Mouse (Mus musculus): ENCODE data around the gene Cysrt1. TPM values are rescaled to one million over a fixed set of nuclear protein-coding genes. Genes with fewer than 3 reads are reported as not detected.

The Cysrt1 gene
- polyA plus RNA-seq, 1 experiment from 2014 or later, result 326 TPM

- no peak for TF ChIP-seq CTCF (IDR thresholded peaks at IDR 0.05; ENCODE audit: low read depth)
- no peak for TF ChIP-seq EP300 (optimal IDR thresholded peaks at IDR 0.05)
- Histone ChIP-seq H3K9ac (ENCODE audit: low read length) (0 out of 2 replicates have a peak overlapping the region, but pooled peaks have one; percentile 27), H3K36me3 (ENCODE audit: control insufficient read depth, insufficient read depth, low read length) (no peaks in the 10 kb centered on the region), H3K27me3 (ENCODE audit: control insufficient read depth, insufficient read depth, low read length) (no peaks in the 10 kb centered on the region), H3K4me2 (replicated peaks; ENCODE audit: low read depth) (0 out of 2 replicates have a peak overlapping the region, but pooled peaks have one; percentile 17), H3K9me3 (ENCODE audit: control insufficient read depth, low read length) (no peaks in the 10 kb centered on the region), H3K27ac (replicated peaks) (peak overlapping the region; percentile 91), H3K4me3 (ENCODE audit: low read depth, low read length) (no peak overlapping the region), H3K4me1 (replicated peaks; ENCODE audit: control insufficient read depth, insufficient read depth) (peaks cover 5% of the 10 kb centered on the region; the same call in 1 of the 2 replicates)
- WGBS, result 46% methylated on average over 4 of the region's 4 CpGs
- ATAC-seq (ENCODE audit: low FRiP score, low TSS enrichment) (peak; percentile 45), DNase-seq (ENCODE audit: low spot score) (peak; percentile 84)
These were observed 4.7 kb downstream of the Cysrt1 start for GRCm38 (mm10) chr2:25237522-25237921.

- WGBS, result 33% methylated on average over 8 of the region's 8 CpGs
- Histone ChIP-seq H3K4me2 (replicated peaks; ENCODE audit: low read depth) (0 out of 2 replicates have a peak within 1 kb of the TSS, but pooled peaks have one; percentile 17), H3K9me3 (ENCODE audit: control insufficient read depth, low read length) (no peaks in the 10 kb centered on the region), H3K36me3 (ENCODE audit: control insufficient read depth, insufficient read depth, low read length) (no peaks in the 10 kb centered on the region), H3K4me1 (replicated peaks; ENCODE audit: control insufficient read depth, insufficient read depth) (peaks cover 4% of the 10 kb centered on the region; the same call in 1 of the 2 replicates), H3K4me3 (ENCODE audit: low read depth, low read length) (no peak within 1 kb of the TSS), H3K9ac (ENCODE audit: low read length) (0 out of 2 replicates have a peak within 1 kb of the TSS, but pooled peaks have one; percentile 27), H3K27ac (replicated peaks) (peak within 1 kb of the TSS; percentile 91), H3K27me3 (ENCODE audit: control insufficient read depth, insufficient read depth, low read length) (no peaks in the 10 kb centered on the region)
- ATAC-seq (ENCODE audit: low FRiP score, low TSS enrichment) (no peak), DNase-seq (ENCODE audit: low spot score) (no peak)
- no peak for TF ChIP-seq EP300 (optimal IDR thresholded peaks at IDR 0.05)
- no peak for TF ChIP-seq CTCF (IDR thresholded peaks at IDR 0.05; ENCODE audit: low read depth)
These were observed 5.6 kb downstream of the Cysrt1 start, which contains the start of gene Rnf224 for GRCm38 (mm10) chr2:25236614-25237013. Gene Rnf224 (minus strand): TSS chr2:25236787.

- ATAC-seq (ENCODE audit: low FRiP score, low TSS enrichment), result no peak
- Histone ChIP-seq H3K4me2 (replicated peaks; ENCODE audit: low read depth) (no peak overlapping the region), H3K27me3 (ENCODE audit: control insufficient read depth, insufficient read depth, low read length) (no peaks in the 10 kb centered on the region), H3K9ac (ENCODE audit: low read length) (0 out of 2 replicates have a peak overlapping the region, but pooled peaks have one; percentile 4), H3K36me3 (ENCODE audit: control insufficient read depth, insufficient read depth, low read length) (no peaks in the 10 kb centered on the region), H3K4me1 (replicated peaks; ENCODE audit: control insufficient read depth, insufficient read depth) (no peaks in the 10 kb centered on the region), H3K9me3 (ENCODE audit: control insufficient read depth, low read length) (no peaks in the 10 kb centered on the region), H3K27ac (replicated peaks) (no peak overlapping the region), H3K4me3 (ENCODE audit: low read depth, low read length) (no peak overlapping the region)
- no peak for DNase-seq (ENCODE audit: low spot score)
- TF ChIP-seq CTCF (IDR thresholded peaks at IDR 0.05; ENCODE audit: low read depth) (no peak), EP300 (optimal IDR thresholded peaks at IDR 0.05) (no peak)
- WGBS, result 52% methylated on average over 5 of the region's 5 CpGs
These were observed 7.6 kb downstream of the Cysrt1 start for GRCm38 (mm10) chr2:25234551-25235220.

- Histone ChIP-seq H3K27ac (replicated peaks) (no peak within 1 kb of the TSS), H3K9ac (ENCODE audit: low read length) (0 out of 2 replicates have a peak within 1 kb of the TSS, but pooled peaks have one; percentile 4)
- TF ChIP-seq EP300 (optimal IDR thresholded peaks at IDR 0.05) (no peak), CTCF (IDR thresholded peaks at IDR 0.05; ENCODE audit: low read depth) (no peak)
These were observed 8.2 kb downstream of the Cysrt1 start, which contains the start of gene Slc34a3 for GRCm38 (mm10) chr2:25234050-25234449. Gene Slc34a3 (minus strand): TSS chr2:25234364.

GRCm38 (mm10) chr2:25233421-25233820 is 8.8 kb downstream of the Cysrt1 start:
- ATAC-seq (ENCODE audit: low FRiP score, low TSS enrichment), result no peak
- no peaks in the 10 kb centered on the region for H3K36me3 ChIP-seq (ENCODE audit: control insufficient read depth, insufficient read depth, low read length)
- 75% methylated on average over 4 of the region's 4 CpGs for WGBS
- H3K9me3 ChIP-seq (ENCODE audit: control insufficient read depth, low read length), result no peaks in the 10 kb centered on the region
- H3K4me2 ChIP-seq (replicated peaks; ENCODE audit: low read depth), result no peak overlapping the region
- H3K27me3 ChIP-seq (ENCODE audit: control insufficient read depth, insufficient read depth, low read length), result no peaks in the 10 kb centered on the region
- TF ChIP-seq CTCF (IDR thresholded peaks at IDR 0.05; ENCODE audit: low read depth) (no peak), EP300 (optimal IDR thresholded peaks at IDR 0.05) (no peak)
- no peak overlapping the region for H3K9ac ChIP-seq (ENCODE audit: low read length)
- no peak overlapping the region for H3K27ac ChIP-seq (replicated peaks)
- DNase-seq (ENCODE audit: low spot score), result no peak
- H3K4me3 ChIP-seq (ENCODE audit: low read depth, low read length), result no peak overlapping the region
- no peaks in the 10 kb centered on the region for H3K4me1 ChIP-seq (replicated peaks; ENCODE audit: control insufficient read depth, insufficient read depth)

More at GRCm38 (mm10) chr2:25234050-25234449, 8.2 kb downstream of the Cysrt1 start, which contains the start of gene Slc34a3:
- DNase-seq (ENCODE audit: low spot score) (no peak), ATAC-seq (ENCODE audit: low FRiP score, low TSS enrichment) (no peak)
- WGBS, result 67% methylated on average over 3 of the region's 3 CpGs
- Histone ChIP-seq H3K36me3 (ENCODE audit: control insufficient read depth, insufficient read depth, low read length) (no peaks in the 10 kb centered on the region), H3K27me3 (ENCODE audit: control insufficient read depth, insufficient read depth, low read length) (no peaks in the 10 kb centered on the region), H3K4me2 (replicated peaks; ENCODE audit: low read depth) (no peak within 1 kb of the TSS), H3K9me3 (ENCODE audit: control insufficient read depth, low read length) (no peaks in the 10 kb centered on the region), H3K4me1 (replicated peaks; ENCODE audit: control insufficient read depth, insufficient read depth) (no peaks in the 10 kb centered on the region), H3K4me3 (ENCODE audit: low read depth, low read length) (no peak within 1 kb of the TSS)

GRCm38 (mm10) chr2:25231038-25231437 is 11.2 kb downstream of the Cysrt1 start:
- ATAC-seq (ENCODE audit: low FRiP score, low TSS enrichment), result no peak
- Histone ChIP-seq H3K4me2 (replicated peaks; ENCODE audit: low read depth) (no peak overlapping the region), H3K4me1 (replicated peaks; ENCODE audit: control insufficient read depth, insufficient read depth) (no peaks in the 10 kb centered on the region), H3K27me3 (ENCODE audit: control insufficient read depth, insufficient read depth, low read length) (no peaks in the 10 kb centered on the region), H3K9me3 (ENCODE audit: control insufficient read depth, low read length) (no peaks in the 10 kb centered on the region), H3K4me3 (ENCODE audit: low read depth, low read length) (no peak overlapping the region), H3K27ac (replicated peaks) (no peak overlapping the region), H3K9ac (ENCODE audit: low read length) (no peak overlapping the region), H3K36me3 (ENCODE audit: control insufficient read depth, insufficient read depth, low read length) (no peaks in the 10 kb centered on the region)
- TF ChIP-seq EP300 (optimal IDR thresholded peaks at IDR 0.05) (no peak), CTCF (IDR thresholded peaks at IDR 0.05; ENCODE audit: low read depth) (no peak)
- WGBS, result 63% methylated on average over 12 of the region's 12 CpGs
- no peak for DNase-seq (ENCODE audit: low spot score)
